Mouse (Mus musculus) lung, postnatal 25 days (tissue): ENCODE results near the gene Aicda.
A peak's percentile ranks its signal among the peaks of the same experiment; 100 is the strongest.
"Not testable (repeated sequence)": the region's sequence is repeated elsewhere in the genome, so short reads cannot be mapped to it uniquely, and the experiment has no call there.

ENCODE experiments used
- DNase-seq: peaks from one replicate; pipeline ENCODE4 v3.0.0; 2022; ENCODE audit warnings: low spot score

Gene Aicda

GRCm38 (mm10) chr6:122554102-122554501 lies 501 bp downstream of the Aicda start:
- no peak for DNase-seq

- no peak for DNase-seq
Observed at GRCm38 (mm10) chr6:122555266-122555665, 1.7 kb downstream of the Aicda start.

GRCm38 (mm10) chr6:122556959-122557561 lies 3.5 kb downstream of the Aicda start:
- DNase-seq: peak; percentile 65

GRCm38 (mm10) chr6:122560427-122560826 lies 6.8 kb downstream of the Aicda start:
- peak; percentile 57 for DNase-seq

- DNase-seq: no peak
Observed at GRCm38 (mm10) chr6:122561005-122561404, 7.4 kb downstream of the Aicda start.

- DNase-seq: peak; percentile 48
Observed at GRCm38 (mm10) chr6:122562463-122562862, 8.9 kb downstream of the Aicda start.

- no peak for DNase-seq
Observed at GRCm38 (mm10) chr6:122565070-122565784, 11.6 kb downstream of the Aicda start.

GRCm38 (mm10) chr6:122569113-122569512 lies 15.5 kb downstream of the Aicda start:
- DNase-seq: no peak

- no peak for DNase-seq
Observed at GRCm38 (mm10) chr6:122569762-122570161, 16.2 kb downstream of the Aicda start.

GRCm38 (mm10) chr6:122570695-122571616 lies 17.4 kb downstream of the Aicda start:
- DNase-seq: peak; percentile 42

GRCm38 (mm10) chr6:122571617-122571959 lies 18.0 kb downstream of the Aicda start:
- no peak for DNase-seq

- DNase-seq: not testable (repeated sequence)
Observed at GRCm38 (mm10) chr6:122575037-122575436, 21.4 kb downstream of the Aicda start.

- no peak for DNase-seq
Observed at GRCm38 (mm10) chr6:122577030-122577429, 23.4 kb downstream of the Aicda start.

GRCm38 (mm10) chr6:122579086-122579485 lies 25.5 kb downstream of the Aicda start:
- no peak for DNase-seq

- no peak for DNase-seq
Observed at GRCm38 (mm10) chr6:122591027-122591758, 37.6 kb downstream of the Aicda start.

- DNase-seq: no peak
Observed at GRCm38 (mm10) chr6:122592905-122593304, 39.3 kb downstream of the Aicda start.

- DNase-seq: peak; percentile 56
Observed at GRCm38 (mm10) chr6:122595637-122596036, 42.0 kb downstream of the Aicda start.

- DNase-seq: no peak
Observed at GRCm38 (mm10) chr6:122596608-122597007, 43.0 kb downstream of the Aicda start.

GRCm38 (mm10) chr6:122598014-122598413 lies 44.4 kb downstream of the Aicda start:
- DNase-seq: no peak

- peak; percentile 7 for DNase-seq
Observed at GRCm38 (mm10) chr6:122598436-122598835, 44.8 kb downstream of the Aicda start.

- no peak for DNase-seq
Observed at GRCm38 (mm10) chr6:122599054-122599737, 45.6 kb downstream of the Aicda start.
